Mouse (Mus musculus) c-Kit-positive CD71-positive TER-119-positive erythroid progenitor cells, embryonic 14.5 days (primary cell): ENCODE measurements around the gene Stim1.
"Not testable (repeated sequence)": the region's sequence is repeated elsewhere in the genome, so short reads cannot be mapped to it uniquely, and the experiment has no call there.

Source experiments
- DNase-seq: peaks from one replicate; pipeline ENCODE4 v3.0.0-alpha.2; 2013; ENCODE audit warnings: low spot score

Gene Stim1

DNA sequence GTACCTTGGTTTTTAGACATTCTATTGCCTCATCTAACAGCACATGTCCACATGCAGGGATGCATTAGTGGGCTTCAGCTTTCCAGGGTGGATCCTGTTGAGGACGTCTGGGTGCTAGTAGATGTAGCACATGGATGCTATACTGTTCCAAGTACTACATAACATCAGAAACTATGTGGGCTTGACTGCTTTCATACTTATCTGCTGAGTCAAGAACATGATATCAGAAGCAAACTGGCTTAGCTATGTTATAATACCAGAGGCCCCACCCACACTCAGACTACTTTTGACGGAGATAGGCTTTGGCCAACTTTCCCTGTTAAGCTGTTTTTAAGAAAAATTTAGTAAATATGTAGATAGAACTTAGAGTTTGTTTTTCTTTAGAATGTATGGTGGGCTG is 176.7 kb downstream of the Stim1 start:
- DNase-seq: peak; percentile 77

DNA sequence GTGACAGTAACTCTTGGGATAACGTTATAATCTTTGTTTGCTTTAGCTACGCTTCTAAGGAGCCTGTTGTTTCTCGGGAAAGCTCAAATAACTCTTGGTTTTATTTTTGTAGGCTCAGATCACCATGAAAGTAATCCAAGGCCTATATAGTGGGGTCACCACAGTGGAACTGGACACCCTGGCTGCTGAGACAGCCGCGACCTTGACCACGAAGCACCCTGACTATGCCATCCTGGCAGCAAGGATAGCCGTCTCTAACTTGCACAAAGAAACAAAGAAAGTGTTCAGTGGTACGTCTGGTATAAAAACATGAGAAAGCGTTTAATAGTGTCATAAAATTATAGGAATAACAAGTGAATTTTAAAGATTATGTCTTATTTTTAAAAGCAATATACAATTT is 178.8 kb downstream of the Stim1 start:
- DNase-seq: no peak

DNA sequence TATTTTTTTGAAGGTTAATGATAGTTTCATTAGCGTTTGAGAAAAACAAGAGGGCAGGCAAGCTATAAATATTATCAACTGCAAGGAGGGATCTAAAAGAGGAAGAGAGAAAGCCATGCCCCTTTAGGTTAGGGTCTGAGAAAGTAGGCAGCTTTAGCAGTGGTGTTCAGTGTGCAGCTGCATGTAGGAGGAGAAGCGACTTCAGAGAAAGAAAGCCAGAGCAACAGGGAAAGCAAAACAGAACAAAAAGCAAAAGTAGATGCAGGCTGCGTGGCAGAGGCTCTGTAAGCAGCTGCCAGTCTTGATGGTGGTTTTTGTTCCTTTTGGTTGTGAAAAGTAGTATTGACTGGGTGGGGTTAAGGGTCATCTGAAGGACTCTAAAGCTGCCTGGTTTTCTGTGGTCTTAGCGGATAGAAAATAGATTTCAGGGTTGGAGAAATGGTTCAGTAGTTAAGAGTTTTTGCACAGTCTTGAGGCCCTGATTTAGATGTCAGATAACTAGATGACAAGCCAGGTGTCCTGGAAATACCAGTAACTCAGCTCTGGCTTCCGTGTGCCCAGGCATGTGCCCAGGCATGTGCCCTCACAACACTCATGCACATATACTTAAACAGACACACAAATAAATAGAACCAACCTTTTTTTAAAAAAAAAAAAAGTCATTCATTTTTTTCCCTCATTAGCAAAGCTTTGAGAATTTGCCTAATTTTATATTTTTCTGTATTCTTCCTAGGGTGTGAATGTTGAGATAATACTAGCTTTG is 191.2 kb downstream of the Stim1 start:
- no peak for DNase-seq

DNA sequence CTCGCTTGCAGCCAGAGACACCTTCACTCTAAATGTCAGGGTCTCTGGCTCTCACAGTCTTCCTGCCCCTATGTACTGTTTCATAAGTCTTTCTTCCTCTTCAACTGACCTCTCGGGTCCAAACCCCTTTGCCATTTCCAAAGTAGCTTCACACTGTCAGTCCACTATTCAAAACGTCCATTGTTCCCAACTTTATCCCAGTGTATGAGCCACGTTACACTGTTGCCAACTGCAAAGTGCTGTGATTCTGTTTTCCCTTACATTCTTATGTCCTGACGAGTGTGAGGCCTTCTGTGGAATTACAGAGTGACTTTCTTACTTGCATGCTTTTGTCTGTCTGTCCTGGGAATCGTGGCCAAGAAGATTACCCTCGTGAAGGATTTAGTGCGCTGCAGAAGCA is 200.0 kb downstream of the Stim1 start:
- DNase-seq: no peak

DNA sequence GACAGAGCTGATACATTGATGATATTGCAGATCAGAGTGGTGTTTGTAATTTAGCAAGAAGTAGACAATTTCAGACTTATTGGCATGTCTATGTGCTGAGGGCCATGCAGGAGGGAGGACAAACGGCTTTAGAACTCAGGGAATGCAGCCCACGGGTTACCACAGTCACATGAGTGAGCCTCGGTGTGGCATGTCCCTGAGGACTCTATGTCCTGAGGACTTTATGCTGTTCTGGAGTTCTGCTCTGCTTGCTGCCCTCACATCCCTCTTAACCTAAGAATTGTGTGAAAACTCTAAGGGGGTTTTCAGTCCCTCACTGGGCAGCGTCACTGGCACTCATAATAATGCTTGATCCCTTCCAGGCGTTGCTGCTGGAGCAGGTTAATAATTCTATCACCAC is 205.1 kb downstream of the Stim1 start:
- DNase-seq: no peak

DNA sequence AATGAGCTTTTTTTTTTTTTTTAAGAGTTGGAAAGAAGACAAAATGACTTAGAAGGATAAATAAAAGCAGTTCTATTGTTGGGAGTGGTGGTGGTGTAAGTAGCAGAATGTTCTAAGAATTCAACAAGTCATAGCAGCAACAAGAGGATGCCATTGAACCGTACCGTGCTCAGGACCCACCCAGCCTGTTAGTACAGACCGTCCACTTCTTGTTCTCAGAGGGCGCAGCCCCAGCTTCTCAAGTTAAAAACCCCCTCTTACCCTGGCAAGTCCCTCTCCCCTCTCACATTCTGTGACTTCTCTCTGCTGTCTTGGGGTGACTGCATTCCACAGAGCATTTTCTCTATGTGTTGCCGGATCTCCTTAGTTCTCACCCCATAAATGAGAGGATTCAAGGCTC is 209.0 kb downstream of the Stim1 start:
- no peak for DNase-seq

DNA sequence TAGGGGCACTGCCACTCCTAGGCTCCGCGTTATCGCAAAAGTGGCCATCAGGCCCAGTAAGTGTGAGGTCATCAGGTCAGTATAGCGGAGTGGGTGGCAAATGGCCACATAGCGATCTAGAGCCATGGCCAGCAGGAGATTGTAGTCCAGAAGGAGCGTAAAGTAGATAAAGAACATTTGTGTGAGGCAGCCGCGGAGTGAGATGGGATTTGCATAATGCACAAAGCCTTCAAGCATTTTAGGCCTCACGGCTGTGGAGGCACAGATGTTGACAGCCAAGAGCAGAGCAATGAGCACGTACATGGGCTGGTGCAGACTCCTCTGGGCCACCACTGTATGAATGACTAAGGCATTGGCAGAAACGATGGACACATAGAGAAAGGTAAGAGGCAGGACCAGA is 209.8 kb downstream of the Stim1 start:
- DNase-seq: no peak

DNA sequence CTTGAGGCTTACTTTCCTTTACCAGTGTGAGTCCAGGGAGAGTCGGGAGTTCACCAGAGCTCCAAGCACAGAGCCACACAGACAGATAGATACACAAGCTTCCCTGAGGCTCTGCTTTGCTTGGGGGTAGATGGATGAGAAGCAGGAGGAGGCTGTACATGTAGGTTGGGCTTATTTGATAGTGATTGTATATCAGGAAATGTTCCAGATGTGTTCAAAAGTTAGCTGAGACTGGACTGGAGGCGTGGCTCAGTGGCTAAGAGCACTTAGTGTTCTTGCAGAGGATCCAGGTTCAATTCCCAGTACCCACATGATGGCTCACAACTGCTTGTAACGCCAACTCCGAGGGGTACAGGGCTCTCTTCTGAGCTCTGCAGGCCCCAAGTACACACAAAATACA is 210.8 kb downstream of the Stim1 start:
- no peak for DNase-seq

DNA sequence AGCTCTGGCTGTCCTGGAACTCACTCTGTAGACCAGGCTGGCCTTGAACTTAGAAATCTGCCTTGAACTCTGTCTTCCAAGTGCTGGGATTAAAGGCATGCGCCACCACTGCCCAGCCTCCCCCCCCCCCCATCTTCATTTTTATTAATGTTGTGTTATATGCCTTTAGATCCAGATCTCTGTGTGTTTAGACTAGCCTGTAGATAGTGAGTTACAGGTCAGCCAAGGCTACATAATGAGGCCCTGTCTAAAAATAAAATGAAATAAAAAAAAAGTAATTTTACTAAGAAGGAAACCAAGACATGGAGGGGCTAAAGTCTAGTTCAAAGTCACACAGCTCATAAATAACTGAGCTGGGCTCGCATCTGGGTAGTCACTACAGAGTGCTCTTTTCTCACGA is 211.3 kb downstream of the Stim1 start:
- DNase-seq: no peak

DNA sequence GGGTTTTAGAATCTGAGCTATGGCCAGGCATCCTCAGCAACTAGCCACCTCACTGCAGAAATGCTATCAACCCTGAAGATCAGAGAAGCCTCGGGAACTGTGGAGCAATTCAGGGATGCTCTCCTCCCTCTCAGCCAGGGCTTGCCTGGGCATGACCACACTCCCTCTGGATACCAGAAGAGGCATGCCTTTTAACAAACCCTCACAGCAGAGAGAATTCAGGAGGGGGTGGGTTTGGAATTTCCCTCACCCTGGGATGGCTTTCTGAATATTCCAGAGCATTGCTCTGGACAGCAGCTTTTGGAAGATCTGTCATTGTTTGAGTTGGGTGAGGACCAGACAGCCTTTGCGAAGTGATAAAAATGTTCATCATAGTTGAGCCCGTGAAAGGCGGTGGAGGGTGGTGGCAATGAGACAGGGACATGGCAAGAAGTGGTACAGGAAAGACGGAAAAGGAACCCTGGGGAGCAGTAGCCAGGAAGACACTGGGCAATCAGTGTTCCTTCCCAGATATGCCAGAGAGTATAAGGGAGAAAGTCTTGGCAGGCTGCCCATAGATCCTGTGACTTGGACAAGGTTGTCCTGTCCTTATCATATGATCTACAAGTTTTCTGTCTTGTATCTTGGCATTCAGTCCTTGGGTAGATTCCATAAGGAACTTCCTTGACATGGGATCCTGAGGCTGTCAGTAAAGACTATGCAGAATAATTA is 211.9 kb downstream of the Stim1 start:
- no peak for DNase-seq

DNA sequence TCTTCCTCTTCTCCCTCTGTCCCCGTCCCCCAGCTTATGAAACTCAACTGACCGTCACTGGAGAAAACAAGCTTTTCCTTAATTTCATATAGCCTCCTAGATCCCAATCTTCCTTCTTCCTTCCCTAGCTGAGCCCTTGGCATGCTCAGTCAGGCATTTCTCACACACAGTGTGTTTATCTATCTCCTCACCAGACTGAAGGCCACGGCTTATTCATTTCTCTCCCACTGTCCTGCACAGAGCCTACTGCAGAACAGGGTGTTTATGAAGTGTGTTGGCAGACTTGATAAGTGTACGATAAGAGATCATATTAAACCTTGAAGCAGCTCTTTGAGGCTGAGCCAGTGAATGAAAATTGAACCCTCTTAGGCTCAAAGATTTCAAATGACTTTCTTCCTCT is 213.2 kb downstream of the Stim1 start:
- DNase-seq: no peak

DNA sequence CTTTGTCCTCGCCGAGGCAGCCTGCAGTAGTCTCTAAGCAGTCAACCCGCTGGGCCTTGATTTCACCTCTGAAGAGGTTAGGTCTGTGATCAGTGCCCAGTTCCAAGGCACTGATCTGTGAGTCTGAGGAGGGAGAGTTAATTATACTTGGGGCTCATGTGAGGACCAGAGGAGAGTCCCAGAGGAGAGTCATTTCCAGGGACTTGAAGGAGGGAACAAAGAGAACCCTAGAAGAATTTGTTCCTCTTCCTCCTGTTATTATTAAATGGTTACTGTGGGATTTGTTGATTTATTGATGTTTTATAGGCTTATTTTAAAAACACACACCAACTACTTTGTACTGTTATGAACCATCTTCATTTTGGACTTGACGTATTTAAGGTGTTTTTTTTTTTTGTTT is 214.0 kb downstream of the Stim1 start, which contains the start of gene Olfr543:
Olfr543 (minus strand) TSS at position 101 of the 400 bp plus-strand sequence.
- DNase-seq: no peak

DNA sequence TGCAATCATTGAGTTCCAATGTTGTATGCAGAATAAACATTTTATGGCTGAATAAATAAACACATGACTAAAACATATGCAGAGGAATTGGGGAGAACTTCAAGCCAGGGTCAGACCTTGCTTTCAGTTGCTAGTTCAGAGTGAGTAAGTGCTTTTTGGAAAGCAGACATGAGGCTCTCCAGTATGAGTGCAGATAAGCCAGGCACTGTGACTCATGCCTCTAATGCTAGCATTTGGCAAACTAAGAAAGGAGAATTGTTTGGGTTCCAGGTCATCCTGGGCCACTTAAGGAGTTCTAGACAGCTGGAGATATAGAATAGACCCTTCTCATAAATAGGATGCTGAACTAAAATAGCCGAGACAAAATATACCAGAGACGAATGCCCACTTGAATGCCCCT is 216.1 kb downstream of the Stim1 start:
- no peak for DNase-seq

DNA sequence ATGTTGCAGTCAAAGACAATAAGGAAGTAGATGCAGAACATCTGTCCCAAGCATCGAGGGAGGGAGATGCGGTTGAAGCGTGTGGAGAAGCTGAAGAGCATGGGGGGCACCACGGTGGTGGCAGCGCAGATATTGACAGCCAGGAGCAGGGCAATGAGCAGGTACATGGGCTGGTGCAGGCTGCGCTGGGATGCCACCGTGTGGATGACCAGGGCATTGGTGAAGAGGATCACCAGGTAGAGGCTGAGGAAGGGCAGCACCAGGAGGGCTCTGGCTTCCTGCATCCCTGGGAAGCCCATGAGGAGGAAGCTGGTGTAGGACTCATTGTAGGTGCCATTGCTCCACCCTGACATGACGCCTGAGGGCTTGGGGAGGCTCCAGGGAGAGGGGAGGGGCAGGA is 217.2 kb downstream of the Stim1 start:
- DNase-seq: not testable (repeated sequence)

DNA sequence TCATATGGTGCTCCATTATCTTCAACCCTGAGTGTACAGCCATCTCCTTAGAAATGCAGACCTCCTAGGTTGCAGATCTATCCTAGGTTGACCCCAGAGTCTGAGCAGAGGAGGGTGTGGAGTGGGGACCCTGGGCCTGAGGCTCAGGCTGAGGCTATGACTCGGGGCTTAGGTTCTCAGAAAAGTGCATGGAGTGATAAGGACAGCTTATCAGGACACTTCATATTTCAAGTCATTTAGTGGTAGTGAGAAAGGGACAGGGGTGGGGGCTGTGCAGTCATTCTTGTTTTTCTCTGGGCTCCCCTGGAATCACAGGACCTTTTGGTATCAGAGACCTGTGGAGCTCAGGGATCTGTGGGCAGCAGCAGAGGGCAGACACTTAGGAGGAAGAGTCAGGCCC is 218.5 kb downstream of the Stim1 start:
- DNase-seq: peak; percentile 29
